Mouse (Mus musculus) adrenal gland, adult 8-10 months (tissue): Measurements from ENCODE around the gene Olfr1164. TPM values are rescaled to one million over a fixed set of nuclear protein-coding genes. Genes with fewer than 3 reads are reported as not detected.

Experiments used
- DNase-seq: peaks from one replicate; pipeline ENCODE4 v3.0.0; 2022
- total RNA-seq, 4 experiments: library from RNA; stranded (reverse); gene quantifications; 2 replicates each; pipeline ENCODE4 v1.2.4; 2022

Olfr1164 gene
- total RNA-seq, result not detected

DNA sequence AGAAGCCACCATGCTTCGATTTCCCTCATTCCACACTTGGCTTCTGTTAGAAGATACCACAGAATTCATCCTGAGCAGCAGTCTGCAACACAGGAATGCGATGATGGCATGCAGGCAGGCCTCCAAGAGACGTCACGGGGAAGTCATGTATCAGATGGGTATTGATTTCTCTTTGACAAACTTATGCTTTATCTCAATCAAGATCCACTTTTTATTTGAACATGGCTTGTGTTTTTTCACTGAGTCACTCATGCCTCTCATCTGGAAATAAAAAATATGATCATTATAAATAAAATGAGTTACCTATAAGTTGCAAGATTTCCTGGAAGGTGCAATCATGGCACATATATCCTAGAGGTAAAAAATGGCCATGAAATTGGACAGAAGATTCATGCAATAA is at the start of gene Olfr1164:
Gene Olfr1164 (minus strand): TSS at position 101 of the 400 bp plus-strand sequence.
- DNase-seq, result no peak

DNA sequence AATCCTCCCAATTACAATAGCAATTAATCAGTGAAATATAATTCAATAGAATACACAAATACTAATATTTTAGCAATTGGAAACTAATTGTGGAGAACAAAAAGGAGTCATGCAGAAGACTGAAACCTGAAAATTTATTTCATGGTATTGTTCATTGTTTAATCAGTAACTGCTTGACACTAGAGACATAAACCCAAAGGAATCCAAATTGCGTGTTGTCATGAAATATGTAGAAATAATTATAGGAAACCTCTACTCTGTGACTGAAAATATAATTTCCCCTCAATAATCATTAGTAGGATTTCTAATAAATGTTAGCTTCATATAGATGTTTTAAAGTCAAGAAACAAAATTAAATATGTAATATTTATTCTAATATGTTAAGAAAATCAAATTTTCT is 34.4 kb upstream of the Olfr1164 start, which contains the start of gene Olfr1166:
Gene Olfr1166 (minus strand): TSS at position 101 of the 400 bp plus-strand sequence.
- DNase-seq, result no peak

GRCm38 (mm10) chr2:88071730-88072129 is 22.0 kb downstream of the Olfr1164 start, which contains the start of gene Olfr1163:
Olfr1163 (minus strand) TSS chr2:88071830.
- DNase-seq, result no peak

DNA sequence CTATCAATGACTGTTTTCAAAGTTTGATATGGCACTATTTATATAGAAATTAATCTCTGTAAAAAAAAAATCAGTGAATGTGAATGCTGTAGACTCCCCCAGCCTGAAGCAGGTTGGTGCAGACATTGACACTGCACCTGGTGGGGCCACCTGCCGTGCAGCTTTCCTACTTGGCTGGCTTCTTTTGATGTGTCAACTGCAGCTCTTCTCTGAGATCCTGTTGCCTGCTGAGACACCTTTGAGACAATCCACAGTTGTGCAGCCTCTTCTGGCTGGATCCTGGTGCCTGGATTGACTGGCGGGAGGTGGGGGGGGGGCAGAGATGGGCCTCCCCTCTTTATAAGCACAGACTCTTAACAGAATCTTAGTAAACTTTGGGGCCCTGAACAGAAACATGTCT is 30.2 kb downstream of the Olfr1164 start:
- DNase-seq, result no peak

GRCm38 (mm10) chr2:88051029-88051428 is 42.7 kb downstream of the Olfr1164 start, which contains the start of gene Olfr1162:
Olfr1162 (minus strand) TSS chr2:88051129.
- no peak for DNase-seq

Other genes with a start within 250 kb of the Olfr1164 start
- gene Olfr1150-ps1, start 250.0 kb downstream of the Olfr1164 start, total RNA-seq, result not detected
- not detected for gene Olfr1151, start 238.1 kb downstream of the Olfr1164 start, total RNA-seq
- gene Olfr1152, start 227.5 kb downstream of the Olfr1164 start, total RNA-seq, result not detected
- not detected for gene Olfr1153, start 199.0 kb downstream of the Olfr1164 start, total RNA-seq
- gene Olfr1154, start 188.8 kb downstream of the Olfr1164 start, total RNA-seq, result not detected
- not detected for gene Olfr1155, start 148.8 kb downstream of the Olfr1164 start, total RNA-seq
- gene Olfr1156, start 140.9 kb downstream of the Olfr1164 start, total RNA-seq, result not detected
- not detected for gene Olfr1157, start 125.7 kb downstream of the Olfr1164 start, total RNA-seq
- not detected for gene Olfr74, start 119.3 kb downstream of the Olfr1164 start, total RNA-seq
- not detected for gene Olfr1158, start 103.9 kb downstream of the Olfr1164 start, total RNA-seq
- gene Olfr1160, start 85.7 kb downstream of the Olfr1164 start, total RNA-seq, result not detected
- gene Olfr1161, start 71.2 kb downstream of the Olfr1164 start, total RNA-seq, result not detected
- not detected for gene Olfr73, start 56.3 kb downstream of the Olfr1164 start, total RNA-seq
- gene Olfr1162, start 42.8 kb downstream of the Olfr1164 start, total RNA-seq, result not detected
- gene Olfr1163, start 22.1 kb downstream of the Olfr1164 start, total RNA-seq, result not detected
- gene Olfr1166, start 34.3 kb upstream of the Olfr1164 start, total RNA-seq, result not detected
- gene Olfr1167, start 61.2 kb upstream of the Olfr1164 start, total RNA-seq, result not detected
- not detected for gene Olfr1168, start 87.9 kb upstream of the Olfr1164 start, total RNA-seq
- gene Olfr1170, start 134.4 kb upstream of the Olfr1164 start, total RNA-seq, result not detected
- gene Olfr1173, start 185.9 kb upstream of the Olfr1164 start, total RNA-seq, result not detected
- not detected for gene Olfr1174-ps, start 221.2 kb upstream of the Olfr1164 start, total RNA-seq
- under 1 TPM in 1 of 4 experiments, not detected in 3; 0.06 TPM for gene Olfr1175-ps, start 233.2 kb upstream of the Olfr1164 start, total RNA-seq
- not detected for gene Olfr1176, start 242.8 kb upstream of the Olfr1164 start, total RNA-seq